Mouse (Mus musculus): Measurements from ENCODE around the gene Pak2.

Gene Pak2

GRCm38 (mm10) chr16:31996371-31996770 lies 82.8 kb downstream of the Pak2 start:
- no peak for DNase-seq

- no peak for DNase-seq
Observed at GRCm38 (mm10) chr16:31993946-31994345, 85.2 kb downstream of the Pak2 start.

- DNase-seq = no peak
Observed at GRCm38 (mm10) chr16:31993195-31993594, 85.9 kb downstream of the Pak2 start.

GRCm38 (mm10) chr16:31992039-31992438 lies 87.1 kb downstream of the Pak2 start:
- no peak for DNase-seq

GRCm38 (mm10) chr16:31980946-31981345 lies 98.2 kb downstream of the Pak2 start:
- no peak for DNase-seq

GRCm38 (mm10) chr16:31979501-31979900 lies 99.6 kb downstream of the Pak2 start:
- no peak for DNase-seq

- DNase-seq = no peak
Observed at GRCm38 (mm10) chr16:31975258-31975657, 103.9 kb downstream of the Pak2 start.
